Mouse (Mus musculus) MEL-GATA-1-ER (cell line): ENCODE results near the gene Ghr.

Experiments
- DNase-seq: peaks from one replicate; pipeline ENCODE4 v3.0.0-alpha.2; 2012; ENCODE audit warnings: low read depth; ENCODE audit errors: extremely low read depth

Ghr gene

GRCm38 (mm10) chr15:3536309-3536900, 46.9 kb downstream of the Ghr start:
- no peak for DNase-seq

- DNase-seq: no peak
Measured at GRCm38 (mm10) chr15:3514027-3514426, 69.3 kb downstream of the Ghr start.

GRCm38 (mm10) chr15:3512380-3512779, 70.9 kb downstream of the Ghr start:
- DNase-seq: no peak

GRCm38 (mm10) chr15:3511639-3512171, 71.6 kb downstream of the Ghr start:
- DNase-seq: no peak

- DNase-seq: no peak
Measured at GRCm38 (mm10) chr15:3509089-3509488, 74.2 kb downstream of the Ghr start.

GRCm38 (mm10) chr15:3507329-3507728, 76.0 kb downstream of the Ghr start:
- DNase-seq: no peak

- DNase-seq: no peak
Measured at GRCm38 (mm10) chr15:3504700-3505099, 78.6 kb downstream of the Ghr start.

GRCm38 (mm10) chr15:3501683-3502082, 81.6 kb downstream of the Ghr start:
- no peak for DNase-seq

- DNase-seq: no peak
Measured at GRCm38 (mm10) chr15:3499020-3499419, 84.3 kb downstream of the Ghr start.

GRCm38 (mm10) chr15:3497946-3498580, 85.2 kb downstream of the Ghr start:
- DNase-seq: no peak

GRCm38 (mm10) chr15:3490868-3491267, 92.4 kb downstream of the Ghr start:
- DNase-seq: no peak

- no peak for DNase-seq
Measured at GRCm38 (mm10) chr15:3490011-3490410, 93.3 kb downstream of the Ghr start.

GRCm38 (mm10) chr15:3489180-3489579, 94.1 kb downstream of the Ghr start:
- no peak for DNase-seq

GRCm38 (mm10) chr15:3488601-3489000, 94.7 kb downstream of the Ghr start:
- DNase-seq: no peak

- no peak for DNase-seq
Measured at GRCm38 (mm10) chr15:3486691-3487090, 96.6 kb downstream of the Ghr start.

GRCm38 (mm10) chr15:3485367-3485766, 97.9 kb downstream of the Ghr start:
- DNase-seq: no peak

- no peak for DNase-seq
Measured at GRCm38 (mm10) chr15:3483451-3483850, 99.8 kb downstream of the Ghr start.

- DNase-seq: no peak
Measured at GRCm38 (mm10) chr15:3469230-3469629, 114.1 kb downstream of the Ghr start.

- DNase-seq: no peak
Measured at GRCm38 (mm10) chr15:3466608-3467007, 116.7 kb downstream of the Ghr start.

GRCm38 (mm10) chr15:3464754-3465153, 118.5 kb downstream of the Ghr start:
- no peak for DNase-seq

- no peak for DNase-seq
Measured at GRCm38 (mm10) chr15:3456543-3456942, 126.7 kb downstream of the Ghr start.

- no peak for DNase-seq
Measured at GRCm38 (mm10) chr15:3455572-3455971, 127.7 kb downstream of the Ghr start.
